7 mouse cellular contexts compared by ENCODE assay signal in the genomic region with DNA sequence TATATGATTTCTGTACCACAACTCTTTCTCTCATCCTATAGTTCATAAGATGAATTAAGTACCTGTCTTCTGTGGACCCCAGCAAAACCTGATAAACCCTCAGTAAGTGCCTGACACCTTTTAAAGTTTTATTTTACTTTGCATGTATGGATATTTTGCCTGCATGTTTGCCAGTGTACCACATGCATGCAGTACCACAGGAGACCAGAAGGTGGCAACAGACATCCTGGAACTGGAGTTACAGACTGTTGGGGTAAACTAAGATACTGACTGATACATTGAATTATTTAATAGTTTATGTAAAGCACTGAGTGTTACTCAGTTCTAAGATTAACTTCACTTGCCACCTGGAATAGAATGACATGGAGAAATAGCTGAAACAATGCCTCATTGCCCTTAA. TPM values are rescaled to one million over a fixed set of nuclear protein-coding genes. Genes with fewer than 3 reads are reported as not detected.
A peak's percentile ranks its signal among the peaks of the same experiment; 100 is the strongest.
DNase-seq lines count a peak whose midpoint lies in the region; ATAC-seq lines count a peak whose summit lies in the region.

No protein-coding gene starts in this region.

- peak; percentile 80 for ATAC-seq in megakaryocyte, adult 5-6 weeks (ENCODE audit: poor library complexity, severe bottlenecking)

- peak; percentile 32 for DNase-seq in R1 (ENCODE audit: low read depth, low spot score)
- DNase-seq in cerebellum, postnatal 10 days = peak; percentile 60 to 68
- peak; percentile 37 to 55 for DNase-seq in frontal cortex, postnatal 25 days (ENCODE audit: low spot score in 2 of 2)
- peak; percentile 44 for DNase-seq in kidney, adult 18-20 months
- DNase-seq in left cerebral cortex, adult 18-20 months (ENCODE audit: low spot score in 2 of 2) = peak; percentile 50 to 59
- DNase-seq in right cerebral cortex, postnatal 10 days (ENCODE audit: low spot score in 2 of 2) = peak; percentile 39 to 70

RNA-seq across cellular contexts. Expression of gene H2-M10.3, which starts 10.7 kb away (rescaled TPM):
- not detected for total RNA-seq in left cerebral cortex, adult 18-20 months (2021)
- not detected in 2 replicates for total RNA-seq in megakaryocyte, adult 5-6 weeks (2015)
- total RNA-seq in megakaryocyte, adult 5-6 weeks (2017) = not detected in 2 replicates

RNA-seq across cellular contexts. Expression of gene H2-M10.1, which starts 31.6 kb away (rescaled TPM):
- not detected for total RNA-seq in left cerebral cortex, adult 18-20 months (2021)
- total RNA-seq in megakaryocyte, adult 5-6 weeks (2015) = not detected in 2 replicates
- not detected in 2 replicates for total RNA-seq in megakaryocyte, adult 5-6 weeks (2017)

Comparison
In these comparisons a context has a peak if more than half of its experiments do, and no peak if none do; other contexts are left out.
1. Peak in every context shown above with its lines: DNase-seq and ATAC-seq.